Mouse (Mus musculus): Measurements from ENCODE around the gene Matn3. TPM values are rescaled to one million over a fixed set of nuclear protein-coding genes. Genes with fewer than 3 reads are reported as not detected.

Matn3 gene
- polyA plus RNA-seq, 1 experiment = not detected

DNA sequence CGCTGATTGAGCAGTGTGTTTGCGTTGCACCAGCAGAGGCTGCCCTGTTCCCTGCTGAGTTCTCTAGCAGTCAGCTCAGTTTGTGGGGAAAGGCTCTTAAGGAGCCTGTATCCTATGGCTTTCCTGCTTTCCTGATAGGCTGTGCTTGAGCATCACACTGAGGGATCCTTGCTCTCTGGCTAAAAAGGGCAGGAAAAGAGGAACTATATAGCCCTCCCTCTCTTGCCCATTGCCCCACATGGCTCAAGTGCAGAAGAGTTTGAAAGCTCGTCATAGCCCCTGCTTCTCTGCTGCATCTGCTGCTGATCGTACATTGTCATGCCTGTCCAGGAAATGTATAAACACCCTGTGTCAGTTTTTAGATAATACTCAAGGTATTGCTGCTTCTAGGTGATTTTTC, 59.4 kb downstream of the Matn3 start:
- DNase-seq = no peak
- no peaks in the 10 kb centered on the region for H3K4me1 ChIP-seq (ENCODE audit: control insufficient read depth, insufficient read depth, low read length)
- WGBS = 69% methylated on average over 4 of the region's 4 CpGs
- H3K4me3 ChIP-seq (replicated peaks; ENCODE audit: insufficient read depth, low read depth, low read length) = no peak overlapping the region
- H3K27me3 ChIP-seq (ENCODE audit: control insufficient read depth, insufficient read depth, low read length) = no peaks in the 10 kb centered on the region
- H3K27ac ChIP-seq (ENCODE audit: insufficient read depth, low read length) = no peak overlapping the region
- TF ChIP-seq CTCF (IDR thresholded peaks at IDR 0.05; ENCODE audit: borderline replicate concordance, insufficient read depth, low read depth, low read length) (no peak), POLR2A (IDR thresholded peaks at IDR 0.05; ENCODE audit: borderline replicate concordance, insufficient read depth, low read length) (no peak)

DNA sequence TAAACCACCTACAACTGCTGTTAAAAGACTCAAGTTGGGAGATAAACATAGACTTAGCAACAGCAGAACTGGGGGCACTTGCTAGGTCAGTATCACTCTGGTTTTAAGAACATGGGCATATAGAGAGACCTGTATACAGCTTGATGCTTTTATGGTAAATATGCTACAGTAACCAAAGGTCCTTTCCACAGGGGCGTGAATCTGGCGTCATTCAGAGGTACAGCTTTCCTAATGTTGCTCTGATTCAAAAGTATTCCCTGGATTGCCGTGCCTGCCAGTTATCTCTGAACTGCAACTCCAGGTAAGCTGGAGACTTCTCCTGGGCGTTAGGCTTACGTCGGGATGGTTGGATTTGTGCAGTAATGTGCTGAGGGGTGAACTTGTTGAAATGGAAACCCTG, 60.1 kb downstream of the Matn3 start:
- no peak for DNase-seq
- Histone ChIP-seq H3K4me3 (replicated peaks; ENCODE audit: insufficient read depth, low read depth, low read length) (no peak overlapping the region), H3K27ac (ENCODE audit: insufficient read depth, low read length) (no peak overlapping the region), H3K4me1 (ENCODE audit: control insufficient read depth, insufficient read depth, low read length) (no peaks in the 10 kb centered on the region), H3K27me3 (ENCODE audit: control insufficient read depth, insufficient read depth, low read length) (no peaks in the 10 kb centered on the region)
- TF ChIP-seq POLR2A (IDR thresholded peaks at IDR 0.05; ENCODE audit: borderline replicate concordance, insufficient read depth, low read length) (no peak), CTCF (IDR thresholded peaks at IDR 0.05; ENCODE audit: borderline replicate concordance, insufficient read depth, low read depth, low read length) (no peak)
- WGBS = 95% methylated on average over 6 of the region's 6 CpGs

DNA sequence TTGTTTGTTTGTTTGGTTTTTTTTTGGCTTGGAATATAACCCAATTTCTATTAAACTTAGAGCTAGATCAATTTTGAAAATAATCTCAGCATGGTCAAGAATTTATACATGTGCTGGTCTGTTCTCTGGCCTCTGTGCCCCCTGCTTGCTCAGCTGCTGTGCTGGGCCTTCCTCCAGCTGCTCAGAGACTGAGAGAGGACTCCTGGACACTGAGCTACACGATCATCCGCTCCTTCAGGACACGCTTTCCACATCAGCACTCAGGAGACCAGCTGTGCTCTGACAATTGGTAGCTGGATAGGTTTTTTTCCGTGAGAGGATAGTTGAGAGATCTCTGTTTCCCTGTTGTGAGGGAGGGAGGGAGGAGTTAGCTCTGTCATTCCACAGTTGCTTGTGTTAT, 62.6 kb downstream of the Matn3 start:
- H3K4me1 ChIP-seq (ENCODE audit: control insufficient read depth, insufficient read depth, low read length) = no peaks in the 10 kb centered on the region
- H3K27me3 ChIP-seq (ENCODE audit: control insufficient read depth, insufficient read depth, low read length) = no peaks in the 10 kb centered on the region
- TF ChIP-seq POLR2A (IDR thresholded peaks at IDR 0.05; ENCODE audit: borderline replicate concordance, insufficient read depth, low read length) (no peak), CTCF (IDR thresholded peaks at IDR 0.05; ENCODE audit: borderline replicate concordance, insufficient read depth, low read depth, low read length) (no peak)
- DNase-seq = no peak
- 54% methylated on average over 4 of the region's 4 CpGs for WGBS
- H3K4me3 ChIP-seq (replicated peaks; ENCODE audit: insufficient read depth, low read depth, low read length) = no peak overlapping the region
- H3K27ac ChIP-seq (ENCODE audit: insufficient read depth, low read length) = no peak overlapping the region

DNA sequence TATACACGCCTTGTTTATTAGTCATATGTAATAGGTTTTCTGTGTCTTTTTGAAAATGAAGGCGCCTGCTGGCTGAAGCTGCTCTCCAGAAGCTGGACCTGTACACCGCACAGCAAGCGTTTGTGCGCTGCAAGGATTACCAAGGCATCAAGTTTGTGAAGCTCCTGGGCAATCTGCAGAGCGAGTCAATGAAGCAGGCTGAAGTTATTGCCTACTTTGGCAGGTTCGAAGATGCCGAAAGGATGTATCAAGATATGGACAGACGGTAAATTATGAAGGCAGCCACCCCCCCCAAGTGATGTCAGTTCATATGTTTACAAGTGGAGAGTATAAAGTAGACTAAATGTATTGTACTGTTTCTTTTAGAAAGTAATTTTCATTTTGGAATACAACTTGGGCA, 68.6 kb downstream of the Matn3 start:
- Histone ChIP-seq H3K27me3 (ENCODE audit: control insufficient read depth, insufficient read depth, low read length) (no peaks in the 10 kb centered on the region), H3K4me1 (ENCODE audit: control insufficient read depth, insufficient read depth, low read length) (no peaks in the 10 kb centered on the region), H3K4me3 (replicated peaks; ENCODE audit: insufficient read depth, low read depth, low read length) (no peak overlapping the region), H3K27ac (ENCODE audit: insufficient read depth, low read length) (no peak overlapping the region)
- TF ChIP-seq CTCF (IDR thresholded peaks at IDR 0.05; ENCODE audit: borderline replicate concordance, insufficient read depth, low read depth, low read length) (no peak), POLR2A (IDR thresholded peaks at IDR 0.05; ENCODE audit: borderline replicate concordance, insufficient read depth, low read length) (no peak)
- DNase-seq = no peak
- 93% methylated on average over 9 of the region's 9 CpGs for WGBS

DNA sequence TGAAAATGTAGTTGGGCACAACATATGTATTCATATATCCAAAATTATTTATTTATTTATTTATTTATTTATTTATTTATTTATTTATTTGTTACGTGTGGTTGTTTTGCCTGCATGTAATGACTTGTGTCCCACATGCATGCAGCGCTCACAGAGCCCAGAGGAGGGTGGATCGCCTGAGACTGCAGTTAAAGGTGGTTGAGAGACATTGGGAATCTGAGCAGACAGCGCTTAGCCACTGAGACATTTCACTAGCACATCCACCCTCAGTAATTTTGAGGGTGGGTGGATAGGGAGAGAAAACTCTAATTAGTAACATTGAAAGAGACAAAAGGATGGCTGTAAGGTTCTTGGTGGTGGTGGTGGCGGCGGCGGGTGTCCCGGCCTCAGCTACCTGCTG, 72.7 kb downstream of the Matn3 start:
- H3K27me3 ChIP-seq (ENCODE audit: control insufficient read depth, insufficient read depth, low read length) = no peaks in the 10 kb centered on the region
- 97% methylated on average over 8 of the region's 8 CpGs for WGBS
- no peaks in the 10 kb centered on the region for H3K4me1 ChIP-seq (ENCODE audit: control insufficient read depth, insufficient read depth, low read length)
- H3K4me3 ChIP-seq (replicated peaks; ENCODE audit: insufficient read depth, low read depth, low read length) = no peak overlapping the region
- no peak overlapping the region for H3K27ac ChIP-seq (ENCODE audit: insufficient read depth, low read length)
- DNase-seq = no peak
- TF ChIP-seq POLR2A (IDR thresholded peaks at IDR 0.05; ENCODE audit: borderline replicate concordance, insufficient read depth, low read length) (no peak), CTCF (IDR thresholded peaks at IDR 0.05; ENCODE audit: borderline replicate concordance, insufficient read depth, low read depth, low read length) (no peak)

DNA sequence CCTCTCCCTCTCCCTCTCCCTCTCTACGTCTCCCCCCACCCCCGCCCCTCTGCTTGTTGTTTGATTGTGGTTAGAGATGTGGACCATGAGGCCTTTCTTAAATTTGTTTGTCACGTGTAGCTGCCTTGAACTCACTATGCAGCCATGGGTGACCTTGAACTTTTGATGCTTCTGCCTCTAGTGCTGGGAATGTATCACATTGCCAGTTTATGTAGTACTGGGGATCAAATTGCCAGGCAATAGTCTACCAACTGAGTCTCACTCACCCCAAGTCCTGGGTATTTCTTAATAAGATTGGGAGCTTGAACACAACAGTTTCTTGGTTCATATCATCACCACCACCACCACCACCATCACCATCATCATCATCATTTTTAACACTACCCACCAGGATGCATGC, 73.3 kb downstream of the Matn3 start:
- no peaks in the 10 kb centered on the region for H3K4me1 ChIP-seq (ENCODE audit: control insufficient read depth, insufficient read depth, low read length)
- H3K27ac ChIP-seq (ENCODE audit: insufficient read depth, low read length) = no peak overlapping the region
- no peak overlapping the region for H3K4me3 ChIP-seq (replicated peaks; ENCODE audit: insufficient read depth, low read depth, low read length)
- 77% methylated on average over 3 of the region's 3 CpGs for WGBS
- H3K27me3 ChIP-seq (ENCODE audit: control insufficient read depth, insufficient read depth, low read length) = no peaks in the 10 kb centered on the region
- no peak for DNase-seq
- TF ChIP-seq CTCF (IDR thresholded peaks at IDR 0.05; ENCODE audit: borderline replicate concordance, insufficient read depth, low read depth, low read length) (no peak), POLR2A (IDR thresholded peaks at IDR 0.05; ENCODE audit: borderline replicate concordance, insufficient read depth, low read length) (no peak)

Other genes with a start within 250 kb of the Matn3 start
- gene Sdc1, start 176.6 kb upstream of the Matn3 start, polyA plus RNA-seq (2012; rRNA removed) = 10.8 and 16.9 TPM in 2 replicates
- gene Laptm4a, start 26.3 kb upstream of the Matn3 start, polyA plus RNA-seq (2012; rRNA removed) = 258 and 268 TPM in 2 replicates
- gene Wdr35, start 26.0 kb downstream of the Matn3 start, polyA plus RNA-seq (2012; rRNA removed) = 14.4 and 15.1 TPM in 2 replicates
- 6.3 and 6.5 TPM in 2 replicates for gene Ttc32, start 82.1 kb downstream of the Matn3 start, polyA plus RNA-seq (2012; rRNA removed)

All from cerebellum, adult 2 months (tissue).